Mouse (Mus musculus) C2C12 (cell line): ENCODE results near the gene AI854703.

ENCODE experiments used
- CEBPB ChIP-seq: IDR thresholded peaks from one replicate; pipeline ENCODE4 v1.6.1; 2011; ENCODE audit warnings: low read depth, mild to moderate bottlenecking, control low read depth, moderate library complexity
- CTCF ChIP-seq: IDR thresholded peaks from one replicate; pipeline ENCODE4 v1.5.1; 2011; ENCODE audit not compliant: control insufficient read depth, insufficient read depth, insufficient read length
- FOSL1 ChIP-seq: IDR thresholded peaks from one replicate; pipeline ENCODE4 v1.8.0; 2011; ENCODE audit warnings: mild to moderate bottlenecking, low read length; ENCODE audit not compliant: poor library complexity, insufficient read depth, severe bottlenecking
- MAX ChIP-seq: IDR thresholded peaks from one replicate; pipeline ENCODE4 v1.6.1; 2011; ENCODE audit warnings: mild to moderate bottlenecking, control low read depth
- MYOG ChIP-seq: IDR thresholded peaks from one replicate; pipeline ENCODE4 v1.6.1; 2011; ENCODE audit not compliant: control insufficient read depth, insufficient read length; ENCODE audit errors: extremely low read depth
- USF1 ChIP-seq: IDR thresholded peaks from one replicate; pipeline ENCODE4 v1.6.1; 2011; ENCODE audit warnings: low read depth, mild to moderate bottlenecking, control low read depth, moderate library complexity

GRCm38 (mm10) chr6:48591221-48591845 lies 35.2 kb upstream of the AI854703 start:
- TF ChIP-seq CTCF (no peak), MAX (no peak), CEBPB (no peak), USF1 (no peak), MYOG (no peak), FOSL1 (no peak)
